Mouse (Mus musculus): ENCODE data around the gene Gpr137b. TPM values are rescaled to one million over a fixed set of nuclear protein-coding genes. Genes with fewer than 3 reads are reported as not detected.
"Not testable (repeated sequence)": the region's sequence is repeated elsewhere in the genome, so short reads cannot be mapped to it uniquely, and the experiment has no call there.

Gene Gpr137b
- polyA plus RNA-seq, 2 experiments from 2014 or later, result 1.0 TPM

- ATAC-seq, result not testable (repeated sequence)
Observed at GRCm38 (mm10) chr13:13363536-13363935, 30.3 kb downstream of the Gpr137b start.

DNA sequence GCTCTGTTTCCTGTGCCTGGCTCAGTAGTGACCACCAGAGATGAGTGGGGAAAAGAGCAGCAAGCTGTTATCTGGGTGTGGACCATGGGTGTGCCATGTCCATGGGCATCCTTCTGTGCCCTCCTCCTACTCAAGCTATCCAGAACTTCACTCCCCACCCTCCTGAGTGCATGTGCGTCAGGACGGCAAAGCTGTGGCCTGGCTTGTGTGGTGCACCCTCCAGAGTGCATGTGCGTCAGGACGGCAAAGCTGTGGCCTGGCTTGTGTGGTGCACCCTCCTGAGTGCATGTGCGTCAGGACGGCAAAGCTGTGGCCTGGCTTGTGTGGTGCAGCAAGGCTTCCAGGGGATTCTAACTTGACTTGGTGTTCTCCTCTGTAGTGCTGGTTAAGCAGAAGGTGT lies 31.6 kb downstream of the Gpr137b start:
- ATAC-seq, result not testable (repeated sequence)

GRCm38 (mm10) chr13:13360045-13360444 lies 33.8 kb downstream of the Gpr137b start:
- ATAC-seq, result not testable (repeated sequence)

GRCm38 (mm10) chr13:13358602-13359001 lies 35.2 kb downstream of the Gpr137b start:
- not testable (repeated sequence) for ATAC-seq

GRCm38 (mm10) chr13:13358097-13358496 lies 35.7 kb downstream of the Gpr137b start:
- ATAC-seq, result not testable (repeated sequence)

- not testable (repeated sequence) for ATAC-seq
Observed at GRCm38 (mm10) chr13:13352113-13352512, 41.7 kb downstream of the Gpr137b start.

DNA sequence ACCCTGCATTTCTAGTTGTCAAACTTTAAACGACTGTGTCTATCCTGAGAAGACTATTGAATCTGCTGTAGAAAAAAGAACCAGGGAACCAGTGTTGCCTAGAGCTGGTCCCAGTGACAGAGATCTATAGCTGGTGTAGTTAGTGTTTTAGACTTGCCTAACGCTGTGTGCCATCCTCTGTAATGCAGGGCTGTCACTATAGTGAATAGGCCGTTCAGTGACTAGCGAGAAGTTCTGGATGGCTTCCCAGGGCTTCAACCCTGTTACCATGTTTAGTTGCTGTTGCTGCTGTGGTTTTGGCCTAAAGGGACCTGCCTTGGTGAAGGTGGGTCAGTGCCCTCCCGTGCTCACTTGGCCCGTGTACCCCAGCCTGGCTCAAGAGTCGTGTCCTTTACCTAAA lies 43.1 kb downstream of the Gpr137b start:
- ATAC-seq, result not testable (repeated sequence)

GRCm38 (mm10) chr13:13349288-13349687 lies 44.5 kb downstream of the Gpr137b start:
- no peak for ATAC-seq

DNA sequence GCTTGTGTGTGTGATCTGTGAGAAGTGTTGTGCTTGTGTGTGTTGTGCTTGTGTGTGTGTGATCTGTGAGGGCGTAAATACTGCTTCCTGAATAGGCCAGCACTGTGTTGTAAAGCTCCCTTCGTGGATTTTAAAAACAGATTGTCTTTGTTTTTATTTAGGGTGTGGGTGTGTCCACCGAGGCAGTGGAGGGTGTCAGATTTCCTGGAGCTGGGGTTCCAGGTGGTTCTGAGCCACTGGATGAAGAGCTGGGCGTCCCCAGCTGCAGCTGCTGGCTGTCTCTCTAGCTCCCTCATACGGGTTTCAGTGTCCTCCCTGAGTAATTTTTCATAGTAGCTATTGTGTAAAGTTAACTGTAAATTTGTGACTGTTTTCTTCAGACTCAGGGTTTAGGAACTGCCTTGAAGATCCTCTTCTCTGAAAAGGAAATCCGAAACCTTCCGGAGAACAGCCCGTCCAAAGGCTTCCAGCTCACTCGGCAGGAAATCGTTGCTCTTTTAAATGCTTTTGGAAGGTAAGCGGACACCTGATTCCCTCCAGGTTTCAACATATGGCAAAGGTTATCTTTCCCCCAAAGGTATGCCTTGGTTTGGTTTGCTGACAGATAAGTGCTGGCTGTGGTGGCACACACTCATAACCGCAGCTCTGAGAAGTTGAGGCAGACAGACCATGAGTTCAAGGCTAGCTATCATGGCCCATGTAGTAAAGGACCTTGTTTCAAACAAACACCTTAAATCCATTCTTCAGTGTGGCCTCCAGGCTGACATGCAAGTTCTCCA lies 46.0 kb downstream of the Gpr137b start:
- not testable (repeated sequence) for ATAC-seq

GRCm38 (mm10) chr13:13337361-13337760 lies 56.5 kb downstream of the Gpr137b start:
- not testable (repeated sequence) for ATAC-seq

- no peak for ATAC-seq
Observed at GRCm38 (mm10) chr13:13328876-13329275, 64.9 kb downstream of the Gpr137b start.

Other genes starting within 250 kb of the Gpr137b start
- gene Prl2c5, start 211.3 kb downstream of the Gpr137b start, polyA plus RNA-seq (2017; shearing (Covaris generic)), result not detected
- gene Nid1, start 43.5 kb upstream of the Gpr137b start, polyA plus RNA-seq (2017; shearing (Covaris generic)), result under 1 TPM in 1 of 2 experiments, not detected in 1; 0.13 TPM
- 10 to 100 TPM in 1 of 2 experiments, 1 to 10 TPM in 1; 9.0 to 10.5 TPM for gene Lyst, start 196.4 kb upstream of the Gpr137b start, polyA plus RNA-seq (2017; shearing (Covaris generic))

Measured in CD4-positive, CD25-positive, alpha-beta regulatory T cell, adult 4 months (primary cell).